Mouse (Mus musculus) fibroblast of lung, adult 2 months (primary cell): ENCODE measurements at regions not wholly inside any gene's neighbourhood (a gene's known extent, or its start where the extent isn't known, plus 50 kb on each side); places are given as distances from the start of the nearest gene placed in this dataset.
"Not testable (repeated sequence)": the region's sequence is repeated elsewhere in the genome, so short reads cannot be mapped to it uniquely, and the experiment has no call there.

Experiments used
- DNase-seq: peaks from one replicate; pipeline ENCODE4 v3.0.0-alpha.2; 2011; ENCODE audit warnings: low read depth

DNA sequence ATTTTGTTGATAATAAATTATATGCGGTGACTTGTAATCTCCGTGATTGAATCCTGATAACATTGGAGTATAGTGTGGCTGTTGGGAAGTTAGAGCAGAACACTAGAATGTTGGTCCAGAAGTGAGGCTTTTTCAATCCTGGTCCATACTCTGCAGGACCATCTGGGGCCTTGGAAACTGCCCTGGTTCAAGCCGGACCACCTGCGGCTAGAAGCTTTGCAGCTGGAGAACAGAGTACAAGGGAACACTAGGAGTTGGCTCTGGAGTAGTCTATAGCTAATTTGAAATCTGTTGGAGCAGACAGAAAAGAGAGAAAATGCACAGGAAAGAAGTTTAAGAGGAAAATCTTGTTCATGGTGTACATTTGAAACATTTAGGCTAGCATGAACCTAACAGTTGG lies 79.0 kb downstream of the Casp12 start:
- DNase-seq, result no peak

GRCm38 (mm10) chr9:5448180-5448579 lies 103.0 kb downstream of the Casp12 start:
- DNase-seq, result no peak

DNA sequence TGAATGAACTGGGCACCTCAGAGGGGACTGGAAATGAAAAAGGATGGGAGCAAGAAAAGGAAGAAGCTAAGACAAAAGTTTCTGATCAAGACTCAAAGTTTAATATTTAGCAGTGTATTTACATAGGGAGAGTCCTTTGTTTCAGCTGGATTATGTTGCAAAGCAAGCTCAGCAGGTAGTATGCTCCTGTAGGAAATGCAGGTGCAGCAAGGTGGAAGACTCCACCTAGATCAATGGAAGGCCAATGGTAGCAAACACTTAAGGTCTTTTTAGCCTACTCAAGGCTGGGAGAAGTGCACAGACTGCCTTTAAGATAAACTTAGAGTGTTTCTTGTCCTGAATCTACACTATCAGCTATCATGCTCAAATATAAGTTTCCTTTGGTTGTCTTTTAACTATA lies 111.4 kb downstream of the Casp12 start:
- no peak for DNase-seq

DNA sequence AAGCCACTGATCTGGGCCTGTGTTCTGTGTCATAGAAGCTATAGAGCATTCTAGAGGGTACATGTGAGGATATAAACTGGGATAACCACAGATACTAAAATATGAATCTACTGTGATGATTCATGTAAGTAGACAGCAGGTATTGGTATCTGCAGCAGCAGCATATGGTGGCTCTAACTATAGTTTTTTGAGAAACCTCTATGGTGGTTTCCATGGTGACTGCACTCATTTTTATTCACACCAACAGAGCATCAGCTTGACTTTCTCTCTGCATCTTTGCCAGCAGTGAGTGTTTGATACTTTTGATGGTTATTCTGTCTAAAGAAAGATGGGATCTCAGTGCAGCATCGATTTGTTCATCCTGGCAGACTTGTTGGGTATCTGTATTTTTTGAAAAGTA lies 126.8 kb downstream of the Casp12 start:
- DNase-seq, result no peak

- no peak for DNase-seq
Observed at GRCm38 (mm10) chr9:5474271-5474670, 129.0 kb downstream of the Casp12 start.

- DNase-seq, result no peak
Observed at GRCm38 (mm10) chr9:5485258-5485657, 140.0 kb downstream of the Casp12 start.

DNA sequence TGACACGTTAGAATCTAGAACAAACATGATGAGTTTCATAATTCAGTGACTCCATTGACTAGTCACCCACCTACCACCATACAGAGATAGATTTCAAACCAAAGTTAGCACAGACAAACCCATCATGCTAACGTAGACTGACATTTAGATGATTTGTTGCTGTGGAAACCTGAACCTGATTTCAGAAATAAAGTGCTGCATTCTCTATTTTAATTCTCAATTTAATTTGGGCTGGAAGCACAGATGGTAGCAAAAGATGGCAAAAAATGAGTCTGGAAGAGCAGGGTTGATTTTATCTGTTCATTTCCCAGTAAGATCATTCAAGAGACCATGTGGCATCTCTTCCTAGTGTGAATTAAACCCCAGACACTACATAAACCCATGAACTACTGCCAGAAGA lies 151.6 kb downstream of the Casp12 start:
- no peak for DNase-seq

DNA sequence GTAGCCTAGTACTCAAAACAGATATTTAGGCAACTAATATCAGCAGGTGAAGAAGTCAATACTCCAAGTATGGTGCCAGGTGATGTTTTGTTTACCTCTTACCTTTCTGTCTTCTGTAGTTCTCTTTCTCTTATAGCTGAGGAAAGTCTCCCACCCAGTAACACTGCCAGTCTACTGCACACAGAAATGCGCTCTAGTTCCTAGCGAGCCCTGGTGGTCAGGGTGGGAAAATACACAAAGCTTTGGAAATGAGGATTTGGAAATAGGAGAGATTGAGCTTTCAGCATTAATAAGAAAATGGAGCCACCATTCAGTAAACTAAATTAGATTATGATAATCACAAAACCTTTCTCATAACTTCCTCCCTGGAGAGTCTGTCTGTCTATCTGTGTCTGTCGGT lies 153.1 kb downstream of the Casp12 start:
- DNase-seq, result no peak

- no peak for DNase-seq
Observed at GRCm38 (mm10) chr9:5525762-5526360, 180.6 kb downstream of the Casp12 start.

- no peak for DNase-seq
Observed at GRCm38 (mm10) chr9:5542604-5543003, 197.4 kb downstream of the Casp12 start.

GRCm38 (mm10) chr9:5575072-5575471 lies 229.8 kb downstream of the Casp12 start:
- no peak for DNase-seq

DNA sequence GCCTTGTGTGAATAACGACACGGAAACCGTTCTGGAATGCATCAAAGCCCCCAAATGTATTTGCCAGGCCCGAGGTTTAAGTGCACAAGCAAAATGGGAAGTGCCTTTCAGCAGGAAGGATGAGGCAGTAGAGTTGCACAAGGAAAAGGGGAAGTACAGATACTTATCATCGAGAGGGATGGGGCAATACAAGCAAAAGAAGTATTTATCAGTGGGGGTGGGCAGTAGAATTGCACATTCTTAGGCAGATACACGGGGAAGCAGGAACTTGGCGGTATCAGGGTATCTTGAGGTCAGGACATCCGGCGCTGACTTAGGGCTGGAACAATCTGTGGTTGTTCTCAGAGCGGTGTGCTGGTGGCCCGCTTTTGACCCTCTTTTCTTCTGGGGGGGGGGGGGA lies 232.9 kb downstream of the Casp12 start:
- DNase-seq, result not testable (repeated sequence)

- no peak for DNase-seq
Observed at GRCm38 (mm10) chr9:5595891-5596635, 250.8 kb downstream of the Casp12 start.

DNA sequence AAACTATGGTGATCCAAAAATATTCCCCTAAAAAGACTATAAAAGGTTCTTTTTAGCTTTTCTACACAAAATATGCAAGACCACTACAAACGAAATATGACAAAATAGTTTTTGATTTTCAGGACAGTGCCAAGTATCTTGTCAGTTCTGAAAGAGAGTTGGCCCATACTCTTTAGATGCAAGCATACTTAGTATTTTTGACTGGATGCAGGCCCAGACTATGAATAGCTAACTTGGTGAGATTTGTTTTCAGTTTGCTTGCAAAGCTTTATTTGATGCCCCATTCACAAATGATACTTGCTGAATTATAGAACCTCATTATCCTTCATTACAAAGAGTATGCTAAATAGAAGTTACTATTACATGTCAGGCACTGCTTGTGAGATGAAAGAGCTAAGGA lies 258.8 kb downstream of the Casp12 start:
- DNase-seq, result no peak

GRCm38 (mm10) chr9:5605015-5605414 lies 259.8 kb downstream of the Casp12 start:
- DNase-seq, result no peak

DNA sequence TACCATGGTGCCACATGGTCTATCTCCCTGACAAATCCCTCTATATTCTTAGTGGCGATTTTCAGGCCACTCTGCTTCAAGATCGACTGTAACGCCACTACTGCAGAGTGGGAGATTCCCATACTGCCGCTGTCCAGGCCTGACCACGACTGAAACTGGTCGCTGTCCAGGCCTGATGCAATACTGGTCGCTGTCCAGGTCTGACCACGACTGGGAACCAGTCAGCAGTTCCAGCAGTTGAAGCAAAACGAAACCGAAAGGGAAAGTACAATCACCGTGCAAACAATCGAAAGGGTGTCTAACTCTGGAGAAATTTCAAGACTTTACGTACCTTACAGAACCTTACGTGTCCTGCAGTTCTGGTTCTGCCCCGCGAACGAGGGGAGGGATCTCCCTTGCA lies 271.5 kb downstream of the Casp12 start:
- no peak for DNase-seq

GRCm38 (mm10) chr9:5623396-5623795 lies 278.2 kb downstream of the Casp12 start:
- DNase-seq, result no peak

DNA sequence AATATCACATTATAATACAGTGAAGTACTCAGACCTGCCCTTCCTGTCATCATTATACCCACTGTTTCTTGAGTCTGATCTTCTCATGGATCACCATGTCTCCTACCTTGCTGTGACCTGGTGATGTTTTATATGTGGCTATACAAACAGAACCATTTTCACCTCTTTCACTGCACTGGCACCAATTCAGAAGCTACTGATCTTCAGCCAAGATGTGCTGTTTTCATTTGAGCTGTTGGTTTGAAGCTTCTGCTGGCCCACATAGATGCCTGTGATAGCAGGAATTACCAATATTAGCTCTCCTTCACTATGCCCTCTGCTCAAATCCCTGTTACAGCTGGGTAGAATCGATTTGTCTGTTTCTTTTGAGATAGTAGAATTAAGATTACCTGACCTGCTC lies 282.3 kb downstream of the Casp12 start:
- no peak for DNase-seq

GRCm38 (mm10) chr9:5634461-5634953 lies 289.3 kb downstream of the Casp12 start:
- DNase-seq, result no peak

DNA sequence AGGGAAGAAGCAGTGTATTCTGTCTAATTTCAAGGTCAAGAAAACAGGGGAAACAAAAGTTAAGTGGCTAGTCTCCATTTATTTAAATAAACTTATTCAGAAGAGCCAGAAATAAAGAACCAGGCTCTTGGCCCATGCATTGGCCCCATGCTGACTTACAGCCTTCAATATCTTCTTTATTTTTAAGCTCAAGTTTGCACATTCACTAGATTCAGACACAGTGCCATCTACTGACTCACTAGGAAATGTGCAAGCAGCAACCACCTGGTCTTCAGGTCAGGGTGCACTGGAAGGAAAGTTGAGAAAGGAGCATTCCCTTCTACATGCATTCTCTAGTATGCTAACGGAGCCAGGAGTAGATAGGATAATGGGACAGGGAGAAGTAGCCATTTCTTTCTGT lies 289.7 kb downstream of the Casp12 start:
- DNase-seq, result peak; percentile 2

DNA sequence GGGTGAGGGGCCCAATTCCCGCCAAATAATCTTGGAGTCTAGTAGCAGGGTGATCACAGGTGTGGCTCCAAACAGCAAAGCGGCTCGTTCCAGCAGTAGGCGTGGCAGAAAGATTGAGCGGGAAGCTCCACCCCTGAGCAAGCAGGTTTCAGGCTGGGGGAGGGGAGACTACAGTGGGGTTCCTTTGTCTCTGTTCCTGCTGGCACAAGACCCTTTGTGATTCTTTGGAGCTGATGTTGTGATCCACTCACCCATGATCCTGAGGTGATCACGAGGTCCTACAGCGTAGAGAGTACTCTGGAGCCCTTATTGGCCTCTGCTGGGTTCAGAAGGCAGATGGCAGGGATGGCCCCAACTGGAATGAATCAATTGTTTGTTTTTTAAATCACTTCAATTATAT lies 318.7 kb downstream of the Casp12 start:
- DNase-seq, result no peak

DNA sequence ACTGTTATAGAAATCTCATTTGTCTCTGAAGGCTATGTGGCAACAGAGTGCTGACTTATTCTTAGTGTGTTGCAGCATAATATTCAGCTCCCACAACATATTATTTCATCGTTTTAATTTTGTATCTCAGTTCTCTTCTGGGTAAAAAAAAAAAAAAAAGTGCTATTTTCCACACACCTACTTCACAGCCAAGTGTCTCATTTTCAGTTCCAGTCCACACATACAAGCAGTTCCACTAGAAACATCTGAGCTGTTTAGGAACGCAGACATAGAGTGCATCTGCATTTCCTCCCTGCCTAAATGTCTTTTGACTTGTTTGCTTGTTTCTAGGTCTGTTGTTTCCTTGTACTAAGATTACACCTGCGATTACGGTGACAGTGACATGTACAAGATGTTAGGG lies 328.3 kb downstream of the Casp12 start:
- DNase-seq, result no peak

DNA sequence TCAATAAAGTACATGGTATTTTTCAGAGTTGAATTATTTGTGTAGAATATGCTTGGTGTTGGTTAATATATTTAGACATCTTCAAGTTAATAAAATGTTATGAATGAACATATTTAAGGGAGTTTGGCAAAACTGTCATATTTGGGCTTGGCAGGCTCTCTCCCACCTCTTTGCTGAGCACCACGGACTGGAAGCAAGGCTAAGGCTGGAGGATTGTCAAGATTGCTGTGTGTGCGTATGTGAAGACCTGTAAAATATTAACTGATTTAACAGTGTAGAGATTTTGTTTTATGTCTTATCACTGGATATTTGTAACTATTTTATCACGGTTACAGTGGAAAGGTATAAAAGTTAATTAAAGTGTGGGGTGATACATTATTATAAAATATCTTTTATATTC lies 363.3 kb downstream of the Casp12 start:
- DNase-seq, result no peak

GRCm38 (mm10) chr9:5709480-5709879 lies 364.2 kb downstream of the Casp12 start:
- no peak for DNase-seq
